Mouse (Mus musculus) ES-CJ7 (cell line): Measurements from ENCODE around the gene Adm2.

Experiments
- DNase-seq: peaks from one replicate; pipeline ENCODE4 v3.0.0; 2011; ENCODE audit warnings: low read depth, low spot score

The Adm2 gene

DNA sequence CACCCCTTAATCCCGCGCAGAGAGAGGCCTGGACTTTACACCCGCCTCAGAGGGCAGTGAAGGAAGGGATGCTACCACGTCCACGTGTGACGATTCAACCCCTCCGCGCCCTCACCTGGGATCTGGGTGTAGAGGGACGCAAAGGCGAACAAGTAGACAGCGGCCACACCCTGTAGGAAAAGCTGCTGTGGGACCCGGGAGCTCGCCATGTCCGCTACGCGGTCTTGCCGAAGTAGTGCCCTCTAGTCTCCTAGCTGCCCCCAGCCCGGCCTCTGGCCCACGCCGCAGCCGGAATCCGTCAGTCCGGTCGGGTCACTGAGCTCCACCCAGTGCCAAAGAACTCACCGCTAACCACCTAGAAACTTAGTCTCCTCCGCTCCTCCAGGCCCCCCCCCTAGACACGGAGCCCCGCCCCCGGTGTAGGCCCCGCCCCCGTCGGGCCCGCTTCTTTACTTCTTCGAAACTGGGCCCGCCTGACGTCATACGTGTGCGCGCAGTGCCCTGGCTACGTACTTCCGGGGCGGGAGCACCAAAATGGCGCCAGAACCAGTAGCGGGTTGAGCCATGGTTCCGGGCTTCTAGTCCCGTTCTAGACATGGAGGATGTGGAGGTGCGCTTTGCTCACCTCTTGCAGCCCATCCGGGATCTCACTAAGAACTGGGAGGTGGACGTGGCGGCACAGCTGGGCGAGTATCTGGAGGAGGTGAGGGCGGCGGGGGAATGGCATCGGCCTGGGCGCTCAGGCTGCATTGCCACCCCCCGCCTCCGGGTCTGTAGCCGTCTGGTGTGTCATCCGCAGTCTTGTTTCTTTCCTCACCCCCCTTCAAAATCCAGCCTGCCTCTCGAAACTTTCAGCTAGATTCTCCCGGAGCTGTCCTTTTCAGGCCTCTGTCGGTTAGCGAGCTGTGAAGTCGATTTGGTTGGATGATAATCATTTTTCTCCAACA, 33.0 kb downstream of the Adm2 start, which contains the start of the genes Lmf2 and Ncaph2:
TSS of gene Lmf2 (minus strand) at position 419 of the 947 bp plus-strand sequence.
TSS of gene Ncaph2 (plus strand) at position 479 of the 947 bp plus-strand sequence.
- DNase-seq, result peak; percentile 96

DNA sequence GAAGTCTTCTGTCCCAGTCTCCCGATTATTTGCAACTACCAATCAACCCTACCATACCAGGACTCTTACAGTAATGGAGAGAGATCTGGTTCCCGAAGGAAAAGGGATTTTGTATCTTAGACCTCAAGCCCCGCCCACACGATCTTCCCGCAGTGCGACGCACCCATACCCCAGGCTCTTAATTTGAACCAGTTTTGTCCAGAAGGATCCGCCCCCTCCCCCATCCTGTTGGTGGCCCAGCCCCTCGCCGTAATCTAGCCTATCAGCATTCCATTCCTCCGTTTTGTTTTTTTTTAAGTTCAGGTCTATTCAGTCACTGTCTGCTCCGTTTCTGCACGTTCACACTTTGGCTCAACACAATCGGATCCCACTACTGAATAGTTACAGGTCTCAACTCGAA, 33.9 kb downstream of the Adm2 start:
- peak; percentile 98 for DNase-seq

DNA sequence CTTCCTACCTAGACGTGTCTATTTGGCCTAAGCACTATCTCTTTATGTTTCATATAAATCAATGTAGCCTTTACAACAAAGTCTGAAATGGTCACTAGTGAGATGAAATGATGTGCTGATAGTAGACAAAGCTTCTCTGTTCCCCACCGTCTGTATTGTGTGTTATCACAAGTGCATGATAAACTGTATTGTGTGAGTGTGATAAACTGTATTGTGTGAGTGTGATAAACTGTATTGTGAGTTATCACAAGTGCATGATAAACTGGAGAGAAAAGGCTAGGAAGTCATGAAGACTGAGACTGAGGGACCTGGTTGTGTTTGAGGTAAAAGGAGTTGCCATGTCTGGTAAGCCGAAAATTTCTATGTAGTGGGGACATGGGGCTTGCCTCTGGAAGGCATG, 36.3 kb downstream of the Adm2 start:
- no peak for DNase-seq

DNA sequence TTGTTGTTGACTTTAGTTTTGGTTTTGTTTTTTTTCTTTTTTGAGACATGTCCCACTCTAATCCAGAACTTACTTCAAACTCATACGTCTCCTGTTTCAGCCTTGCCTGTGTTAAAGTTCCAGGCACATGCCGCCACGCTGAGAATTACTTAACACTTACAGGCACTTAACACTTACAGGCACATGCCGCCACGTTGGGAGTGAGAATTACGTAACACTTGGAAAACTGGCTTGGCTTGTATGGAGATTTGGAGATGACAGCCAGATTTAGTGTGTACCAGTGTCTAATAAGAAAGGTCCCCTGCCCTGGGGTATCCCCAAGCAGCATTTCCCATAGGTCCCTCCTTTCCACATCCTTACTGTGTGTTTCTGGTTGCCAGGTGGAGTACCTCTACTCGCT, 40.5 kb downstream of the Adm2 start:
- no peak for DNase-seq

DNA sequence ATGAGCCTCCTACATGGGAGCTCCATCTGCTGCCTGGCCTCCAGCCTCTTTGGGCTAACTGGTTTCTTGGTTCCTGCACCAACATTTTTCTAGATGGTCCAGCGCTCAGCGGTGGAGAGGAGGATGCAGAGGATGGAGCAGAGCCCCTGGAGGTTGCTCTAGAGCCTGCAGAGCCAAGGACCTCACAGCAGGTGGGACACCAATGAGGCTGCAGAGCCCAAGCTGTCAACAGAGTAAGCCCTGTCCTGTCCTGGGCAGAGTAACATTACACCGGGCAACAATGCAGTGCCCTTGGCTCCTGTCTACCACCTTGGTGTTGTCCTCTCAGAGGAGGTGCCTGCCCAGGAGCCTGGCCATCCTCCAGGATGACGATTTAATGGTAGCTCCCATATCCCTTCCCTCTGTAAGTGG, 42.6 kb downstream of the Adm2 start:
- DNase-seq, result no peak

DNA sequence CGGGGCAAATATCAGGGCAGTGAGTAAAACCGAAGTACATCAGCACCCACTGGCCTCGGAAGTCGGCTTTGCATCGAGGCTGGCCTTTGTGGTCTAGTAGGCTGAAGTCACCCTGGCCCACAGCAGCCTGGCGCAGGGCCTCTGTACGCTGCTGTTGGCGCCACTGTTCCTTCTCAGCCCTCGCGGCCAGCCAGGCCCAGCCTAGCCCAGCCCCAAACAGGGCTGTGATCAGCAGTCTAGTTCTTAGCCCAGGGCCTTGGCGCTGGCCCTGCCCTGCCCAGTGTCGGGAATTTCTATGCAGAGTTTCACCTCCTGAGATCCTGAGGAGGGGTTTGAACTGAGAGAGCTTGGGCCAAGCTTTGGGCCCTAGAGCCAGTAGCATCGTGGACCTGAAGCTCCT, 49.5 kb downstream of the Adm2 start:
- no peak for DNase-seq

DNA sequence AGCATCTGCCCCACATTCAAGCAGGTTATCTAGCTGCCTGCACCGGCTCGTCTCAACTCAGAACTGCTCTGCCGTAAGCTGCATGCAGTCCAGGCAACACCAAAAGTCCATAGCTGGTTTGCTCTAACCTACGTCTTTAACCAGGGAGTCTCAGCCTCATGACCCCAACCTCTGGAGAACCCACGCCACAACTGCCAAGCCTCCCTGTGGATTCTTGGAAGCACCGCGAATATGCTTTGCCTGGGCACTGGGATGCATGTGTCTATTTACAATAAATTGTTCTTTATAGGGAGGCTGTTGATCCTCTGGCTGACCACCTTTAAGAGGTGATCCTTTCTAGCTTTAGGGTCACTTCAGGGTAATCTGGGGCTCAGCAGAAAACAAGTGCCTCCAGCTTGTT, 50.0 kb downstream of the Adm2 start:
- no peak for DNase-seq

DNA sequence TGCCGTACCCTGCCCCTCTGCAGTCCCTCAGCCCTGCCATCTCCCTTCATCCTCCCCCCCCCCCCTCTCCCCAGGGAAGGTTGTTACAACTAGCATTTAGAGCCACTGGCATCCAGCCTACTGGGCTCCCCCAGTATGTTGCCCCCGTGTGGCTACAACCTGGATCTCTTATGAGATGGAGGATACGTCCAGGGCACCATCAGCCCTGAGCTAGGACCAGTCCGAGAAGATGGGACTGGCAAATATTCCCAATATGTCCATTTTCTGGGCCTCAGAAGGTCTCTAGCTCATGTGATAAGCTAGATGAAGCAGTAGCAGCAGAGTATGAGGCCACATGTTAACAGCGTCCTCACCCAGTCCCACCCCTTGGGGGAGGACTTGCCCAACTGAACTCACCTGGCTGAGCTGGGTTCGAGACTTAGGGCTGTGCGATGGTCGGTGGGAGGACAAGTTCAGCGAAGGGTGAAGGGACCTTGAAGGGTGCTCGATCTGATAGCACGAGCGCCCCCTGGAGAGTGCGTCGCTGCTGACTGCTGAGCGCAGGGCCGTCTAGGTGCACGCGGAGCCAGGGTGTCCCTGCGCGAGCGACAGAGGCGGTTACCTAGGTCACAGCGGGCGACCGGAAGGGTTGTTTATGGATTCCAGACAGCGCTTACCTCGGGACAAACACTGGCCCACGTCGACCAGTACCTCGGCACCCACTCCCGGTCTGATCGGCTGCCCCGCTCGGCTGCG, 50.7 kb downstream of the Adm2 start:
- DNase-seq, result peak; percentile 94

DNA sequence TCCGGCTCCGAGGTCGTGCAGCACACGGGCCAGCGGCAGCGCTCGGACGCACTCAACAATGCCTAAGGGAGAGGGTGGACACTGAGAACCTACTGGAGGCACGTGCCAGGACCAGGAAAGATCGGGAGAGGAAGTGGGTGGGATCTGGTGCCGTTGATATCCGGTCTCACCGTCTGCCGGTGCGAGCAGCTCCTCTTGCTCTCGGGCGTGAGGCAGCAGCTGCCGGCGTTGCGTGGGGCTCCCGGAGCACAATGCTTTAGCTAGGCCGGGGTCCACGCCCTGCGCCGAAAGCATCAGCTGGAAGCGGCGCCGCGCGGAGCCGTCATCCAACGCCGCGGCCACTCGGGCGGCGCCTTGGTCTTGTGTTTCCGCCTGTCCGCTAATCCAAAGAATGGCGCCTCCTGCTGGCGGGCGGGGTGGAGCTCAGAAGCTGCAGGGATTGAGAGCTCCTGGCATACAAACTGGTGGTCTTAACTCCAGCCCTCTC, 51.3 kb downstream of the Adm2 start, which contains the start of gene Sco2:
TSS of gene Sco2 (minus strand) at position 85 of the 487 bp plus-strand sequence.
- peak; percentile 93 for DNase-seq
